Mouse (Mus musculus): ENCODE data around the gene Vps26a. TPM values are rescaled to one million over a fixed set of nuclear protein-coding genes. Genes with fewer than 3 reads are reported as not detected.
"Not testable (repeated sequence)": the region's sequence is repeated elsewhere in the genome, so short reads cannot be mapped to it uniquely, and the experiment has no call there.

Vps26a gene
- polyA plus RNA-seq, 1 experiment from 2014 or later, result 63.8 TPM

DNA sequence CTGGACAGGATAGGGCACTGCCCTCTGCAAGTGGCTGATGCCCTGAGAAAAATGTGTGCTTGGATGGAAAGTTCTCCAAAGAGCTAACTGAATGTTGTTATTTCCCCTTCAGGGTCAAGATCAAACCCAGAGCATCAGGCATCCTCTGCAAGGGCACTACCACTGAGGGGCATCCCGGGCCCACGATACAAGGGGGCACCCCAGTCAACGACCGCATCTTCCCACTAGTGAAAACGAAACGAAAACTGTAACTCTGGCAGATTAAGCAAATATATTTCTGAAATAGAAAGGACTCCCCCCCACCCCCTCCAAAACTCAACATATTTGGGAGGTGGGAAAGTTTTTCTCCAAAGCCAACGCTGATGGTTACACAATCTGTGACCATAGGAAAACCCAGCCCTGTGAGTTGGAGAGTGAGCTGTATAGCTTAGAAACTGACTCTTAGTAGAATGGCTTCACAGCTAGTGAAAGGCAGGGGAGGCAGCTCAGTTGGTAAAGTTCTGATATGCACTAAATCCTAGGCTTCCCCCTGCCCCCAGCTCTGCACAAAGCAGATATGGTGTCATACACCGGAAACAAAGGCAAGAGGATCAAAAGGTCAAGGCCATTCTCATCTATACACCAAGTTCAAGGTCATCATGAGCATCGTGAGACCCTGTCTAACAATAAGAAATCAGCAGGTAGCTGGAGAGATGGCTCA is 14.5 kb upstream of the Vps26a start:
- peak; percentile 17 for DNase-seq (ENCODE audit: low spot score)

DNA sequence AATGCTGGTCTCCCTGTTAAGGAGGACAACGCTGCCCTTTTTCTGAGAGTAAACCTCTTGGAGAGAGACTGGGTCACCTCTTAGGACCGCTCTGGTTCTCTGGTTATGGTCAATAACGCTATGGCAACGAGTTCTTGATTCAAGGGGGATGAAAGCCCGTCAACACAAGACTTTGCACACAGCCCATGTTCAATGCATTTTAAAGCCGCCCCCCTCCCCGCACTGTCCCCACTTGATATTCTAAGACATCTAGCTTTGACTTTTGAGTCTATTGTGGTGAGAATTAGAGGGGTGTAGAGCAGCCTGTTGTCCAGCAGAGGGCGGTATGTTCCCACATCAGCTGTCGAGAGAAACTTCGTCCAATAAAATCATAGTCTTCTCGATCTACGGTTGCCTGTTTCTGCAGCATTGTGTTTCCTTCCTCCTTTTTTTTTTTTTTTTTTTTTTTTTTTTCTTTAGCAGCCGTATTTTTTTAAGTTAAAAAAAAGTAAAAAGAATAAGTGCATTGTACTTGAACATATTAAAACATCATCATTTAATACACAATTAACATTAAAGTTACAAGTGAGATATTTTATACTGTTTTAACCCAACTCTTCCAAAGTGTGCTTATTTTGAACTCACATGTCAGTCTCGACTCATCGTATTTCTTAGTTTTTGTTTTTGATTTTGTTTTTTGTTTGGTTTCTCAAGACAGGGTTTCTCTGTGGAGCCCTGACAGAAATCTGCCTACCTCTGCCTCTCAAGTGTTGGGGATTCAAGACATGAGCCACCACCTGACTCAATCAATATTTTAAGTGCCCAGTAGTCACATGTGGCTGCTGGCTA is 13.7 kb upstream of the Vps26a start:
- peak; percentile 87 for DNase-seq (ENCODE audit: low spot score)

DNA sequence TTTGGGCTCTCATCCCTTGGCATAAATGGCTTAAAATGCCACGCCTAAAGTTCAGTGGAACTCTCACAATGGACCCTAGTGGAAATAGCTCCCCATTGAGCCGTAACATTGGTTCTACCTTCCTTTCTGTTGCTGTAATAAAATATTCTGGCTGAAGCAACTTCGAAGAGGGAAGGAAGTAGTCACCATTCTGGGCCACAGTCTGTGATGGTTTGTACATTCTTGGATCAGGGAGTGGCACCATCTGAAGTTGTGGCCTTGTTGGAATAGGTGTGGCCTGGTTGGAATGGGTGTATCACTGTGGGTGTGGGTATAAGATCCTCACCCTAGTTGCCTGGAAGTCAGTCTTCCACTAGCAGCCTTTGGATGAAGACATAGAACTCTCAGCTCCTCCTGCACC is 5.1 kb upstream of the Vps26a start:
- not testable (repeated sequence) for DNase-seq (ENCODE audit: low spot score)

DNA sequence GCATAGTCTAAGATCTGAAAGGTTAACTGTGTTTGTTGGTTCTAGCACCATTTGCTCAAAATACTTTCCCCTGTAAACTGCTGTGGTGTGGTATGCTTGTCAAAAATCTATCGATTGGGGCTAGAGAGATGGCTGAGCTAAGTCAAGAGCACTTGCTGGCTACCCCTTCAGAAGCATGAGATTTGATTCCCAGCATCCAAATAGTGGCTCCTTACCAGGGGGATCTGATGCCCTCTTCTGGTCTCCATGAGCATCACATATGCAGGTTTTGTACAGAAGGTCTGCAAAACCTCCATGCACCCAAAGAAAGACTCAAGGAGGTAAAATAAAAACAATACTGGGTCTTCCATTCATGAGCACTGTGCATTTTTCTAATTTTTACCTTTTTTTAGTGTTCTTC is 1.7 kb upstream of the Vps26a start:
- DNase-seq (ENCODE audit: low spot score), result peak; percentile 46

DNA sequence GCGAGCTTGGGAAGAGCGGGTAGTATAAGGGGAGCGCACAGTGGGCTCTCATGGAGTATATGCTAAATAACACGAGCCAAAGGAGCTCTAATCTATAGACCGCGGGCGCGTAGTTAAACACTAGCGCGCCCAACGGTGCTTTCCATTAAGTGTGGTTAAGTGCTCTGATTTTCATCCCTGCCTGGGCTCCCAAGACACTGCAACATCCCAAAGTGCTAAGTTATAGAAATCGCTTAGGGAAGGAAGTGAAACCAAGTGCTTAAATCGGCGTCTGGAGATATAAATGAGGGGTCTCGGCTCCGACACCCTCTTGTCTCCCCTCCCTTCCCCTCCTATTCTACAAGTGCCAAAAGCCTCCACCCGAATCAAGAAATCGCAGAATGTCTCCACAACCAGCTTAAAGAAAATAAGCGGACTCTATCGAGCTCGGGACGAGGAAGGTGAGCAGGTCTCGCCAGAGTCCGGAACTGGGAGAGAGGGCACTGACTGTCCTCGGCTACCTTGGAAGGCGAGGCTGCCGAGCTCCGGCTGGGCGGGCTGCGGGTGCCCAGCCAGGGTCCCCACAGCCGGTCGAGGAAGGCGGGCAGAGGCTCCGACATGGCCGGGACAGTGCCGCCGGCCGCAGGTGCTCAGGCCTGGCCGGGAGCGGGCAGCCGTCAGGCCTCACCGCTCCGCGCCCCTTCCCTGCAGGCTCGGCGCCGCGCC is 575 bp downstream of the Vps26a start:
- no peak for DNase-seq (ENCODE audit: low spot score)

DNA sequence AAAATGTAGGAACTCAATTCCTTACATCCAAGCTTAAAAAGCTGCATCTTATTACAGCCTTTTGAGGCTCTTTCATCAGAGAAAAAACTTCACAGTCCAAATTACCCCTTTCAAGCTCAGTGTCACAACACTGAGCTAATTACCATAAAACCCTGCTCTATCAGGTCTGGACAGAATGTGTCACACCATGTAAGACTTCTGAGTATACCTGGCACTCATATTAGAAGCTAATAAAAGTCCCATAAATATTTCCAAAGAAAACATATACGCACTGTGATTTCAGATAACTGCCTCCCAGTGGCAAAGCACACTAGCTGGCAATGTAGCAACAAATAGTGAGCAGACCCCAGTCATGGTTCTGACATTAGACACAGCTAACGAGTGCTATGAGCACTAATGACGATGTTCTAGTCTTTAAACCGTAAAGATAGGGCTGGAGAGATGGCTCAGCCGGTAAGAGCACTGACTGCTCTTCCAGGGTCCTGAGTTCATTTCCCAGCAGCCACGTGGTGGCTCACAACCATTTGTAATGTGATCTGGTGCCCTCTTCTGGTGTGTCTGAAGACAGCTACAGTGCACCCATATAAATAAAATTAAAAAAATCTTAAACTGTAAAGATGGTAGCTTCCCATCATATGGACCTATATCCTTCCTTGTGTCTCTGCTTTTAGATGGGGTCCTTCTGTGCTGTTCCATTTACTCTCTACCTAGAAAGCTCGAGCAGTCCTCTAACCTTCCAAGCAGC is 5.3 kb downstream of the Vps26a start:
- no peak for DNase-seq (ENCODE audit: low spot score)

DNA sequence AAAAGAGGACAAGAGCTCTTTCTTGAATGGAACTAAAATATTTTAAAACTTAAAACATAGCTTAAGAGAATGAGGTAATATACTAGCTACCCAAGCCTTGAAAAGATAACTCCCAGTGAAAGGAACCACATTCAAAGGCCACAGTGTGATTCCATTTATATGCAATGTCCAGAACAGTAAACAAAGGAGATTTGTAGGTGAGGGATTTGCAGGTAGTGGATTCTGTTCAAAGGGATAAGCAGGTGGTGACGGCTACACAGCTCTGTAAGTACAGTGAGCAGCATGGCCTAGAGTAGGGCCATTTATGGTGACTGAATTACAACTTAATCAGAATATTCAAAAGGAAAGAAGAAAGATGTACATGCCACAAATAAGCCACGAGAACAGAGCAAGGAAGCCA is 9.6 kb downstream of the Vps26a start:
- DNase-seq (ENCODE audit: low spot score), result no peak

DNA sequence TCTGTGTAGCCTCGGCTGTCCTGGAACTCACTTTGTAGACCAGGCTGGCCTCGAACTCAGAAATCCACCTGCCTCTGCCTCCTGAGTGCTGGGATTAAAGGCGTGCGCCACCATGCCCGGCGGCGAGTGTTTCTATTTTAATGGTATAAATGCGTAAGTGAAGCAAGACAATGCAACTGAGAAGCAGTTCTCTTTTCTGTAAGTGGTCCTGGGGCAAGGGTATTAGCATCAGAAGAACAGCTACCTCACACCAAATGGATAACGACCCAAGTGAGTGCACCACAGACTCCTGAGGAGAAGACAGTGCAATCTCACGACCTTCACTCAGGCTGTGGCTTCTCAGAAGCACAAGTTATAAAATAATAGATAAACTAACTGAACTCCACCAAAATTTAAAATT is 11.7 kb downstream of the Vps26a start:
- no peak for DNase-seq (ENCODE audit: low spot score)

DNA sequence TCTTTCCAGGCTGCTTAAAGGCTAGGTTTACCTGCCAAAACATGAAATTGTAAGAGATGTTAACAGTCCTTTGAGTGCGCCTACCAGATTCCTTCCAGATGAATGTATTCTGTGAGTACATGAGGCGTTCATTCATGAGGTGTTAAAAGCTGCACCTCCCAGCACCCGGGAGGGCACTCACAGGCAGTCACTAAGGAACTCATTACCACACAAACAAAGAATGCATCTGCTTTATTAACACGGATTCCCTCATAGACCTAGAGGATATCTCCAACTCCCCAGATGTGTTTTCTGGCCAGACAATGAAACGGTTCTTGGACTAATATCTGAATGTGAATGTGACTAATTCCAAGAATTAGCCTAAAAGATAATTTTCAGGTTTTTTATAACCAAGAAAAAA is 15.5 kb downstream of the Vps26a start:
- DNase-seq (ENCODE audit: low spot score), result no peak

DNA sequence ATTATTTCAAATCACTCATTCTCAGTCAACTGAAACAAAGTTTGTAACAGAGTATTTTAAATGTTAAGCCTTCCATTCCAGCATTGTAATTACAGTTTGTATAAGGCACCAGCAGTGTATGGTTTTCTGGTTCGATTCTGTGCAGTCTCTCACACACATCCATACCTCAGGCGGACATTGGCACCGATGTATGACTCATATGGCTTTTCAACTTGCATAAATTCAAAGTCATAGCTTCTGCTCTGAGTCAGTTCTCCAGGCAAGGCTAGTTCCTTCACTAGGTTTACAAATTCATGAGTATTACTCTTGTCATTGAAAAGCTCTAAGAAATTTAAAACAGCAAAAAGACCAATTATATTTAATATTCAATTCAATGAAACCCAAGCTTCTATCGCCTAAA is 16.9 kb downstream of the Vps26a start:
- DNase-seq (ENCODE audit: low spot score), result no peak

DNA sequence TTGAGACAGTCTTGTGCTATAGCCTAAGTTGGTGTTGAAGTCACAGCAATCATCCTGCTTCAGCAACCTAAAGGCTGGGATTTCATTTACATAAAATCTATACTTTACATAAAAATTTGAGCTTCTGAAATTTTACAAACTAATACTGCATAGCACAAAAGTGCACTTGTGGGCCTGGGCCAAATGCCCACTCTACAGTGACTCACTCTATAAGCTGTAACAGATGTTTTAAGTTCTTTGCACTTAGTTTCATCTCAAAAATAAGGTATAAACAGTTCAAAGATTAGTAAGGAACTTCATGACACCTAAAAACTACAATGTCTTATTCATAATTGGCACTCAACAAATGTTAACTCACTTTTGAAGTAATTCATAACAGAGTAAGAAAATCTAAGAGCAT is 25.3 kb downstream of the Vps26a start:
- no peak for DNase-seq (ENCODE audit: low spot score)

DNA sequence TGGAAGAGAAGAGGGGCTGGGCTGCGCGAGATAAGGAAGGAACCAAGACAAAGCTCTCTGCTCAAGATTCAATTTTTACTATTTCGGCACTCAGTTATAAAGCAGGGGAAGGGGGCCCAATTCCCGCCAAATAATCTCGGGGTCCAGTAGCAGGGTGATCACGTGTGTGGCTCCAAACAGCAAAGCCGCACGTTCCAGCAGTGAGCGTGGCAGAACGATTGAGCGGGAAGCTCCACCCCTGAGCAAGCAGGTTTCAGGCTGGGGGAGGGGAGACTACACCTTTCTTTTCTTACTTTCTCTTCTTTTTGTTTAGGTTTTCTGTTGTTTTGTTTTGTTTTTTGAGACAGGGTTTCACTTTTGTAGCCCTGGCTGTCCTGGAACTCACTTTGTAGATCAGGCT is 34.6 kb downstream of the Vps26a start:
- not testable (repeated sequence) for DNase-seq (ENCODE audit: low spot score)

DNA sequence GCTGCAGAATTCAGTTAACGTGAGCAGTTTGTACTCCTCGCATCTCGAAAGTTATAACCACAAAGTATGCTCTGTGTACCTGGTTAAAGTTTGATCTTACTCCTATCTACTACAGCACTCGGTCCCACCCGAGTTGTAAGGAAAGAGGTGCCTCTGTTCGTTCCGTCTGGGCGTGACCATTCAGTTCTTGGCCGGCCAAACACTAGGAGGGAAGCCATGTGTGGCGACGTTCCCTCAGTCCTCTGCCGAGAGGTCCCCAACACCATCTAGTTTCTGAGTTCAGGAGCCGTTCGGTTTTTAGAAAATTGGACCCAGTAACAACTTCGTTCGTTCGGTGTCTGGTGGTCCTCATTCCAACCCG is 36.3 kb downstream of the Vps26a start:
- DNase-seq (ENCODE audit: low spot score), result no peak

DNA sequence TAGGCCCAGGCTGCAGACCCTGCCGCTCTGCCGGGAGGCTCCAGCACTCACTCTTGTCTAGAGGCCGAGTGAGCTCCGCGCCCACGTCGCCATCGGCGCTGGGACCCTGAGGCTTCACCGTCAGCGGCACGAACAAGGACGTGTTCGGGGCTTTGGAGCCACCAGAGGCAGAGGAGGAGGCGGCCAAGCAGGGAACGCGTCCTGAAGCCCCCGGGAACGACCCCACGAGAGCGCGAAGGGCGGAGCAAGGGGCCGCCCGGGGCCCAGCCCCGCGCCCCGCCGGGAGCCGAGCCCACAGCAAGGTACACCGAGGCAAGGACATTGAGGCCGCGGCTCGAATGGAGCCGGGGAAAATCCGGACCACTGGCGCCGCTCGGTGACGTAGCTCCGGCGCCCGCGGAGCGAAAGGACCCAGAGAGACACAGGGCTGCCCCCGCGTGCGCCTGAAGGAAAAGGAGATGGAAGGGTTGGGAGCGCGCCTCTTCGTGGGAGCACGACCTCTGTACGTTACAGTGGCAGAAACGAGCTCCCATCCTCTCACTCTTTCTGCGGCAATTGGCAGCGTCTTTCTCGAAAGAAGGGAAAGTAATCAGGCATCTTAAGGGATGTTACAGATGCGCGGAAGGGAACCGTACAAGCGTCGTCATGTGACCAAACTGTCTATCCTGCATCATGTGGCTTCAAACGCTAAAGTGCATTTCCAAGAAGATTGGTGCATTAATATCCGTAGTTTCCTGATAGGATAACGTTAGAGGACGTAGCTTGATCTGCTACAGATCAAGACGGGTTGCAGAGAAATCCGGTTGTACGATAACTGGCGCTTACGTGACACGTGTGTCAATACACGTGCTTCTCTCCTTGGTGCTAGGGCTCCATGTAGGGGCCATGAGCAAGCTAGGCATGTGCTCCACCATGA is 37.0 kb downstream of the Vps26a start, which contains the start of the genes 4930507D05Rik and Supv3l1:
Gene 4930507D05Rik, plus strand, starts transcription at position 126 of the 916 bp plus-strand sequence.
Gene Supv3l1, minus strand, starts transcription at position 375 of the 916 bp plus-strand sequence.
- DNase-seq (ENCODE audit: low spot score), result peak; percentile 90

DNA sequence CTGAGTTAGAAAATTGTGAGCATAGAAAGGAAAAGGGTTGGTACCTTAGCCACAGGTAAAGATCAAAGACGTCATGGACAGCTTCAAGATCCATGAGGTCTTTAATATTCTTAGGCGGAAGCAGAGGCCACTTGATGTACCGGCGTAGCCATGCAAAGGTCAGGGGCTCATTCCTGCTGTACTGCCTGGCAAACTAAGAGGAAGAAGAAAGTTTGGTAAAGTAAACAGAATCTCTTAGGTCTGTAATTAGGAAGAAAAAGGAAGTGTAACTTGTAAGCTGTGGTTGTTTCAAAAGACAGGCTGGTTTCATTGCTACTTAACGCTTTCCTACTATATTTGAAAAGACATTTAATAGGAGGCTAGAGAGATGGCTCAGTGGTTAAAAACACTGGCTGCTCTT is 56.2 kb downstream of the Vps26a start:
- DNase-seq (ENCODE audit: low spot score), result no peak

DNA sequence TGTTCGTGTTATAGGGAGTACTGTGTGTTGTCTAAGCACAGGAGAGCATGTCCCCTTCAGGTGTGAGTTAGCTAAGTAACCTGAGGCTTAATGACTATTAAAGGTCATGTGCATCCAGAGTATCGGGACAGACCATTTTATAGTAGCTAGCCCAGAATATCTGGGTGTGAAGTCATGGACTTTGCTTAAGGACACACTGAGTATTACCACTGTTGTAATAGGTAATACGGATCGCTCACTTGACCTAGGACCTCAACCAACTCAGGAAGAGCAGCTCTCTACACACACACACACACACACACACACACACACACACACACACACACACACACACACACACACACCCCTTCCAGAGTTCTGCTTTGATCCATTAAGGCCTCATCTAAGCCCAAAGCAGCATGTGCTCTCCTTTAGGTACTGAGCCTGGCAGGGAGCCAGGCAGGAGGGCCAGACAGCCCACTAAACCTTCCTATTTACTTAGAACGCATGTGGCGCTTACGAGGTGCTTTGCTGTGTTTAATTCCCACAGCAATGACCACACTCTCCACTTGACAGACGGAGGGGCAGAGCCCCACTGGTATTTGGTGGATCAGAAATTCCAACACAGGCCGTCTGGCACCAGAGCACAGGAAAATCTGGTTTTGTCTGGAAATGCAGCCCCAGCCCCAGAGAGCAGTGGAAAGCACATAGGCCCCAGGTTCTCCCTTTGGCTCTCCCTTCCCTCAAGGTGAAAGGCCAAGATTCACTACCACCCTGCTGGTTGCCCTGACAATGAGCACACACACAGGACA is 61.3 kb downstream of the Vps26a start:
- no peak for DNase-seq (ENCODE audit: low spot score)

DNA sequence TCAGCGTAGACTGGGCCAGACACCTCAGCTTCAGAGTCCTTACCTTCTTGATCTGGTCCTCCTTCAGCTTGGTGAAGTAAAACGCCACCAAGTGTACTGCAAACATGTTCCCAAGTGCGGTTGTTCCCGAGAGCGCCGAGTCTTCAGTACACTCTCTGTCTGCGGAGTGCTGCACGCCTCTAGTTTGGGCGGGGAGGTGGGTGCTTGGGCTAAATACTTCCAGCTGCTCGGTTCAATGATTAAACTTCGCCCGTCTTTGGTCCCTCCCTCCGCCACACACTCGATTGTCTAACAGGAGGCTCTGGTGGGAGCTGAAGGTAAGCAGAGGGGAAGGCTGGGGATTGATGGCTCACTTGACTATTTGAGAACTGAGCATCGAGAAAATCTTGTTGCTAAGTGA is 64.3 kb downstream of the Vps26a start, which contains the start of gene Hkdc1:
Gene Hkdc1, minus strand, starts transcription at position 237 of the 400 bp plus-strand sequence.
- DNase-seq (ENCODE audit: low spot score), result no peak

DNA sequence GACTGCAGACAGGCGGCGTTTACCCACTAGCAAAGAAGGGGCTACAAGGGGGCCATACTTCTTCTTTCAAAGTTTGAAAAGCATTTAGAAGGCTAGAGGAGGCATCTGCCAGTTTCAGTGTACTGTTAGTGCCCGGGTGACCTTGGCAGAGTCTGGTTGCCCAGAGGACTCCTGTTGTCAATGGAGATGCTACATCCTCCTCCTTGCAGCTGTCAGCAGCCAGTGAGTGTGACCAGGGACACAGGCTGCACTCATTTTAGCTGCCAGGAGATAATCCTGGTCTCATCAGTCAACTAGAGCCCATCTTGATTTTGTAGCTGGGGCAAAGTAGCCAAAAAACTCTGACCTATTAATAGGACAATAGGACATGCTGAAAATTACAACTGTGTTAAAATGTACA is 65.5 kb downstream of the Vps26a start:
- DNase-seq (ENCODE audit: low spot score), result no peak

DNA sequence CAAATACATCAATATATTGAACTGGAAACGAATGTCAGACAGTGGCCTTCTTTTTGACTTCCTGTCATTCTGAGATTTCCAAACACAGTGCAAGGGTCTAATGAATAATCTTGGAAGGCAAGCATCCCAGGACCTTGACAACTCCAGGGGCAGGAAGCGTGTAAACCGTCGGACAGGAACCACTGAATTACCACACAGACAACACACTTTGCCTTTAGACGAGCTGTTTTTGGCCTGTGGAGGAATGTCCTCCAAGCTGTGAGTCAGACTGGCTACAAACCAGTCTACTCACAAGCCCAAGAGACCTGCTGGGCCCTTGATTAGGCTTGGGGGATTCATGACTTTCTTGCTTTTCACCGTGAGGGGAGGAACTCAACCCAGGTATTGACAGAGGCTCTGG is 66.2 kb downstream of the Vps26a start:
- no peak for DNase-seq (ENCODE audit: low spot score)

Data from thymus, postnatal 0 days (tissue).